Mouse (Mus musculus) layer of hippocampus, adult 9-11 months (tissue): Measurements from ENCODE around the gene Slc26a1.
A peak's percentile ranks its signal among the peaks of the same experiment; 100 is the strongest.

Experiments used
- DNase-seq: peaks from one replicate; pipeline ENCODE4 v3.0.0; 2022

Slc26a1 gene

GRCm38 (mm10) chr5:108689091-108689490 is 13.7 kb upstream of the Slc26a1 start:
- DNase-seq, result peak; percentile 65

GRCm38 (mm10) chr5:108680871-108681270 is 5.5 kb upstream of the Slc26a1 start:
- DNase-seq, result no peak

- DNase-seq, result no peak
Observed at GRCm38 (mm10) chr5:108679909-108680308, 4.5 kb upstream of the Slc26a1 start.

GRCm38 (mm10) chr5:108678296-108678854 is 3.0 kb upstream of the Slc26a1 start:
- DNase-seq, result no peak

GRCm38 (mm10) chr5:108677605-108678295 is 2.4 kb upstream of the Slc26a1 start:
- peak; percentile 91 for DNase-seq

- no peak for DNase-seq
Observed at GRCm38 (mm10) chr5:108676772-108677498, 1.6 kb upstream of the Slc26a1 start.

- no peak for DNase-seq
Observed at GRCm38 (mm10) chr5:108674624-108675023, 745 bp downstream of the Slc26a1 start.

GRCm38 (mm10) chr5:108671757-108672156 is 3.6 kb downstream of the Slc26a1 start:
- no peak for DNase-seq

GRCm38 (mm10) chr5:108670785-108671184 is 4.6 kb downstream of the Slc26a1 start:
- DNase-seq, result no peak

- DNase-seq, result no peak
Observed at GRCm38 (mm10) chr5:108669986-108670385, 5.4 kb downstream of the Slc26a1 start.

- DNase-seq, result peak; percentile 92
Observed at GRCm38 (mm10) chr5:108668977-108669936, 6.1 kb downstream of the Slc26a1 start, which contains the start of gene Dgkq. Gene Dgkq, minus strand, starts transcription at chr5:108669672.

GRCm38 (mm10) chr5:108668387-108668932 is 6.9 kb downstream of the Slc26a1 start:
- no peak for DNase-seq

- DNase-seq, result no peak
Observed at GRCm38 (mm10) chr5:108667370-108667769, 8.0 kb downstream of the Slc26a1 start.

- no peak for DNase-seq
Observed at GRCm38 (mm10) chr5:108665066-108665465, 10.3 kb downstream of the Slc26a1 start.

- DNase-seq, result no peak
Observed at GRCm38 (mm10) chr5:108662772-108663171, 12.6 kb downstream of the Slc26a1 start.

GRCm38 (mm10) chr5:108660632-108661268 is 14.6 kb downstream of the Slc26a1 start:
- peak; percentile 93 for DNase-seq

- no peak for DNase-seq
Observed at GRCm38 (mm10) chr5:108659698-108660631, 15.4 kb downstream of the Slc26a1 start, which contains the start of gene Idua. Gene Idua, plus strand, starts transcription at chr5:108660331.

- no peak for DNase-seq
Observed at GRCm38 (mm10) chr5:108658611-108659010, 16.8 kb downstream of the Slc26a1 start.

- no peak for DNase-seq
Observed at GRCm38 (mm10) chr5:108657406-108657805, 18.0 kb downstream of the Slc26a1 start.

GRCm38 (mm10) chr5:108655891-108656650 is 19.3 kb downstream of the Slc26a1 start:
- DNase-seq, result no peak
